Mouse (Mus musculus): ENCODE measurements around the gene Cnp. TPM values are rescaled to one million over a fixed set of nuclear protein-coding genes. Genes with fewer than 3 reads are reported as not detected.
"Not testable (repeated sequence)": the region's sequence is repeated elsewhere in the genome, so short reads cannot be mapped to it uniquely, and the experiment has no call there.

Cnp gene
- polyA plus RNA-seq, 1 experiment from 2014 or later: 21.5 TPM

GRCm38 (mm10) chr11:100613241-100613640 is 38.5 kb downstream of the Cnp start:
- Histone ChIP-seq H3K4me3 (replicated peaks) (no peak overlapping the region), H3K36me3 (peaks cover 7% of the 10 kb centered on the region), H3K9ac (replicated peaks) (no peak overlapping the region), H3K4me1 (replicated peaks) (peaks cover 18% of the 10 kb centered on the region), H3K9me3 (no peaks in the 10 kb centered on the region), H3K27ac (no peak overlapping the region), H3K4me2 (replicated peaks) (no peak overlapping the region), H3K27me3 (no peaks in the 10 kb centered on the region)
- no peak for ATAC-seq
- WGBS: 93% methylated on average over 3 of the region's 3 CpGs

- Histone ChIP-seq H3K4me3 (replicated peaks) (no peak overlapping the region), H3K27me3 (no peaks in the 10 kb centered on the region), H3K9ac (replicated peaks) (no peak overlapping the region), H3K4me1 (replicated peaks) (peaks cover 33% of the 10 kb centered on the region), H3K36me3 (peaks cover 7% of the 10 kb centered on the region), H3K9me3 (no peaks in the 10 kb centered on the region), H3K27ac (no peak overlapping the region), H3K4me2 (replicated peaks) (no peak overlapping the region)
- ATAC-seq: no peak
- 91% methylated on average over 5 of the region's 5 CpGs for WGBS
Measured at GRCm38 (mm10) chr11:100616332-100616731, 41.6 kb downstream of the Cnp start.

- H3K4me1 ChIP-seq (replicated peaks): peaks cover 33% of the 10 kb centered on the region
- not testable (repeated sequence) for ATAC-seq; H3K4me2 ChIP-seq (replicated peaks)
Measured at GRCm38 (mm10) chr11:100616836-100617235, 42.1 kb downstream of the Cnp start.

GRCm38 (mm10) chr11:100617480-100617879 is 42.8 kb downstream of the Cnp start:
- WGBS: 94% methylated on average over 4 of the region's 4 CpGs
- H3K9ac ChIP-seq (replicated peaks): no peak overlapping the region
- H3K9me3 ChIP-seq: no peaks in the 10 kb centered on the region
- no peak for ATAC-seq
- H3K4me2 ChIP-seq (replicated peaks): peak overlapping the region; percentile 88
- H3K4me1 ChIP-seq (replicated peaks): peaks cover 33% of the 10 kb centered on the region
- H3K36me3 ChIP-seq: peaks cover 4% of the 10 kb centered on the region; the same call in 1 of the 2 replicates
- no peaks in the 10 kb centered on the region for H3K27me3 ChIP-seq
- H3K27ac ChIP-seq: no peak overlapping the region
- H3K4me3 ChIP-seq (replicated peaks): peak overlapping the region; percentile 83

More at GRCm38 (mm10) chr11:100616836-100617235, 42.1 kb downstream of the Cnp start:
- H3K27ac ChIP-seq; H3K9me3 ChIP-seq; H3K9ac ChIP-seq (replicated peaks); H3K4me3 ChIP-seq (replicated peaks); H3K27me3 ChIP-seq; H3K36me3 ChIP-seq: not testable (repeated sequence)
- 90% methylated on average over 7 of the region's 7 CpGs for WGBS

- under 1% methylated on average over 32 of the region's 36 CpGs for WGBS
- ATAC-seq: peak; percentile 73
Measured at GRCm38 (mm10) chr11:100618761-100619484, 44.2 kb downstream of the Cnp start, which contains the start of gene Nkiras2. Gene Nkiras2 (plus strand): TSS chr11:100619244.

GRCm38 (mm10) chr11:100619485-100619975 is 44.8 kb downstream of the Cnp start:
- peak; percentile 98 for ATAC-seq
- H3K27me3 ChIP-seq: no peaks in the 10 kb centered on the region
- H3K4me1 ChIP-seq (replicated peaks): peaks cover 44% of the 10 kb centered on the region
- peak overlapping the region; percentile 93 for H3K27ac ChIP-seq
- no peaks in the 10 kb centered on the region for H3K9me3 ChIP-seq
- peak overlapping the region; percentile 92 for H3K9ac ChIP-seq (replicated peaks)
- H3K36me3 ChIP-seq: peaks cover 6% of the 10 kb centered on the region
- under 1% methylated on average over 40 of the region's 40 CpGs for WGBS
- peak overlapping the region; percentile 88 for H3K4me2 ChIP-seq (replicated peaks)
- H3K4me3 ChIP-seq (replicated peaks): peak overlapping the region; percentile 83

More at GRCm38 (mm10) chr11:100618761-100619484, 44.2 kb downstream of the Cnp start, which contains the start of gene Nkiras2:
- Histone ChIP-seq H3K4me1 (replicated peaks) (peaks cover 40% of the 10 kb centered on the region), H3K9ac (replicated peaks) (peak within 1 kb of the TSS; percentile 92), H3K4me3 (replicated peaks) (peak within 1 kb of the TSS; percentile 83), H3K27me3 (no peaks in the 10 kb centered on the region), H3K9me3 (no peaks in the 10 kb centered on the region), H3K4me2 (replicated peaks) (peak within 1 kb of the TSS; percentile 88), H3K36me3 (peaks cover 4% of the 10 kb centered on the region; the same call in 1 of the 2 replicates), H3K27ac (peak within 1 kb of the TSS; percentile 93)

- H3K9ac ChIP-seq (replicated peaks): peak within 1 kb of the TSS; percentile 92
- H3K27me3 ChIP-seq: no peaks in the 10 kb centered on the region
- peak within 1 kb of the TSS; percentile 88 for H3K4me2 ChIP-seq (replicated peaks)
- H3K36me3 ChIP-seq: peaks cover 10% of the 10 kb centered on the region
- peak within 1 kb of the TSS; percentile 83 for H3K4me3 ChIP-seq (replicated peaks)
- peaks cover 41% of the 10 kb centered on the region for H3K4me1 ChIP-seq (replicated peaks)
- peak within 1 kb of the TSS; percentile 93 for H3K27ac ChIP-seq
- no peaks in the 10 kb centered on the region for H3K9me3 ChIP-seq
- no peak for ATAC-seq
- 2% methylated on average over 11 of the region's 11 CpGs for WGBS
Measured at GRCm38 (mm10) chr11:100619982-100620381, 45.3 kb downstream of the Cnp start, which contains the start of gene Dnajc7. Gene Dnajc7 (minus strand): TSS chr11:100620168.

- Histone ChIP-seq H3K4me3 (replicated peaks) (peak overlapping the region; percentile 77), H3K9me3 (no peaks in the 10 kb centered on the region), H3K4me2 (replicated peaks) (peak overlapping the region; percentile 76), H3K27me3 (no peaks in the 10 kb centered on the region), H3K27ac (peak overlapping the region; percentile 87), H3K9ac (replicated peaks) (peak overlapping the region; percentile 93), H3K4me1 (replicated peaks) (peaks cover 34% of the 10 kb centered on the region), H3K36me3 (peaks cover 33% of the 10 kb centered on the region)
- 0% methylated on average over 24 of the region's 24 CpGs for WGBS
- peak; percentile 55 for ATAC-seq
Measured at GRCm38 (mm10) chr11:100622714-100623113, 48.0 kb downstream of the Cnp start.

- Histone ChIP-seq H3K4me2 (replicated peaks) (peak overlapping the region; percentile 76), H3K27ac (no peak overlapping the region), H3K36me3 (peaks cover 33% of the 10 kb centered on the region), H3K9ac (replicated peaks) (peak overlapping the region; percentile 45; the same call in 1 of the 2 replicates), H3K27me3 (no peaks in the 10 kb centered on the region), H3K4me1 (replicated peaks) (peaks cover 32% of the 10 kb centered on the region), H3K4me3 (replicated peaks) (peak overlapping the region; percentile 77), H3K9me3 (no peaks in the 10 kb centered on the region)
- WGBS: 60% methylated on average over 5 of the region's 5 CpGs
- ATAC-seq: no peak
Measured at GRCm38 (mm10) chr11:100623867-100624266, 49.2 kb downstream of the Cnp start.

GRCm38 (mm10) chr11:100625754-100626700 is 51.3 kb downstream of the Cnp start:
- no peak for ATAC-seq
- WGBS: 94% methylated on average over 23 of the region's 23 CpGs
- H3K4me2 ChIP-seq (replicated peaks): no peak overlapping the region
- no peaks in the 10 kb centered on the region for H3K27me3 ChIP-seq
- H3K36me3 ChIP-seq: peaks cover 33% of the 10 kb centered on the region
- H3K9ac ChIP-seq (replicated peaks): no peak overlapping the region
- peaks cover 29% of the 10 kb centered on the region for H3K4me1 ChIP-seq (replicated peaks)
- H3K9me3 ChIP-seq: no peaks in the 10 kb centered on the region
- H3K4me3 ChIP-seq (replicated peaks): no peak overlapping the region
- H3K27ac ChIP-seq: no peak overlapping the region

GRCm38 (mm10) chr11:100626701-100627195 is 52.0 kb downstream of the Cnp start:
- no peaks in the 10 kb centered on the region for H3K27me3 ChIP-seq
- H3K4me2 ChIP-seq (replicated peaks): no peak overlapping the region
- ATAC-seq: peak; percentile 62; the same call in 1 of the 2 replicates
- 25% methylated on average over 9 of the region's 9 CpGs for WGBS
- H3K4me1 ChIP-seq (replicated peaks): peaks cover 29% of the 10 kb centered on the region
- no peak overlapping the region for H3K4me3 ChIP-seq (replicated peaks)
- H3K9ac ChIP-seq (replicated peaks): no peak overlapping the region
- H3K27ac ChIP-seq: no peak overlapping the region
- H3K36me3 ChIP-seq: peaks cover 33% of the 10 kb centered on the region
- no peaks in the 10 kb centered on the region for H3K9me3 ChIP-seq

Data from midbrain, embryonic 13.5 days (tissue).